Mouse (Mus musculus) liver, postnatal 0 days (tissue): ENCODE measurements at regions not wholly inside any gene's neighbourhood (a gene's known extent, or its start where the extent isn't known, plus 50 kb on each side); places are given as distances from the start of the nearest gene placed in this dataset.

ENCODE experiments used
- CTCF ChIP-seq: sonication (generic); IDR thresholded peaks from 2 replicates; pipeline ENCODE4 v1.5.1; 2016; ENCODE audit warnings: antibody characterized with exemption, low read depth
- EP300 ChIP-seq: IDR thresholded peaks from 2 replicates; pipeline ENCODE4 v1.6.1; 2016; ENCODE audit warnings: antibody characterized with exemption, low read depth, mild to moderate bottlenecking

GRCm38 (mm10) chr3:17616439-17617070 lies 331.7 kb upstream of the Cypt12 start:
- TF ChIP-seq CTCF (no peak), EP300 (no peak)
